Mouse (Mus musculus) left cerebral cortex, adult 8-10 months (tissue): ENCODE results near the gene Scnn1a. TPM values are rescaled to one million over a fixed set of nuclear protein-coding genes. Genes with fewer than 3 reads are reported as not detected.
"Not testable (repeated sequence)": the region's sequence is repeated elsewhere in the genome, so short reads cannot be mapped to it uniquely, and the experiment has no call there.

Source experiments
- DNase-seq, 2 experiments: peaks; one replicate each; pipeline ENCODE4 v3.0.0; 2022; ENCODE audit warnings: low spot score in 2 of 2
- total RNA-seq, 4 experiments: library from RNA; stranded (reverse); gene quantifications; 2 replicates each; pipeline ENCODE4 v1.2.4; 2022

Gene Scnn1a
- total RNA-seq = 1 to 10 TPM; 2.6 to 3.7 (median 3.1) TPM

GRCm38 (mm10) chr6:125320323-125320722 is at the start of gene Scnn1a:
Gene Scnn1a, plus strand, starts transcription at chr6:125320659.
- DNase-seq = no peak

GRCm38 (mm10) chr6:125271455-125272227 is 48.8 kb upstream of the Scnn1a start:
- DNase-seq = peak; percentile 75 to 87

- no peak for DNase-seq
These were observed 48.2 kb upstream of the Scnn1a start for GRCm38 (mm10) chr6:125272228-125272785.

GRCm38 (mm10) chr6:125274841-125275563 is 45.5 kb upstream of the Scnn1a start:
- no peak for DNase-seq

- no peak for DNase-seq
These were observed 40.7 kb upstream of the Scnn1a start for GRCm38 (mm10) chr6:125279729-125280128.

GRCm38 (mm10) chr6:125282721-125283120 is 37.7 kb upstream of the Scnn1a start:
- DNase-seq = not testable (repeated sequence)

- DNase-seq = no peak
These were observed 36.2 kb upstream of the Scnn1a start for GRCm38 (mm10) chr6:125284250-125284649.

GRCm38 (mm10) chr6:125284751-125285150 is 35.7 kb upstream of the Scnn1a start:
- no peak for DNase-seq

GRCm38 (mm10) chr6:125285890-125286289 is 34.6 kb upstream of the Scnn1a start, which contains the start of gene Tuba3a:
Gene Tuba3a, minus strand, starts transcription at chr6:125286042.
- no peak for DNase-seq

GRCm38 (mm10) chr6:125286944-125287343 is 33.5 kb upstream of the Scnn1a start:
- DNase-seq = no peak

- DNase-seq = no peak
These were observed 31.7 kb upstream of the Scnn1a start for GRCm38 (mm10) chr6:125288730-125289129.

- peak in 1 of 2 experiments; percentile 43 for DNase-seq
These were observed 29.1 kb upstream of the Scnn1a start for GRCm38 (mm10) chr6:125291329-125291728.

GRCm38 (mm10) chr6:125292256-125292655 is 28.2 kb upstream of the Scnn1a start:
- no peak for DNase-seq

GRCm38 (mm10) chr6:125294049-125294448 is 26.4 kb upstream of the Scnn1a start:
- no peak for DNase-seq

GRCm38 (mm10) chr6:125297149-125297820 is 23.2 kb upstream of the Scnn1a start:
- no peak for DNase-seq

GRCm38 (mm10) chr6:125300982-125301381 is 19.5 kb upstream of the Scnn1a start:
- DNase-seq = no peak

GRCm38 (mm10) chr6:125302231-125302982 is 18.1 kb upstream of the Scnn1a start:
- no peak for DNase-seq

- no peak for DNase-seq
These were observed 17.2 kb upstream of the Scnn1a start for GRCm38 (mm10) chr6:125303242-125303641.

- DNase-seq = not testable (repeated sequence)
These were observed 16.1 kb upstream of the Scnn1a start for GRCm38 (mm10) chr6:125304408-125304807.

GRCm38 (mm10) chr6:125305465-125305864 is 15.0 kb upstream of the Scnn1a start:
- no peak for DNase-seq

- DNase-seq = no peak
These were observed 13.4 kb upstream of the Scnn1a start for GRCm38 (mm10) chr6:125307091-125307490.
